Mouse (Mus musculus) forebrain, postnatal 0 days (tissue): Measurements from ENCODE around the gene Rap1gap2. TPM values are rescaled to one million over a fixed set of nuclear protein-coding genes. Genes with fewer than 3 reads are reported as not detected.

Source experiments
- ATAC-seq: fragments of 200-750 bp; cut with Nextera tagmentation; 2 replicates; pipeline ENCODE4 v1.8.0; 2017; ENCODE audit warnings: mild to moderate bottlenecking, moderate library complexity
- DNase-seq: peaks from one replicate; pipeline ENCODE4 v3.0.0-alpha.2; 2015
- H3K27ac ChIP-seq: fragments of 300-500 bp; sonication (generic); 2 replicates; pipeline ENCODE4 v1.5.1; 2014; ENCODE audit warnings: low read depth, mild to moderate bottlenecking, antibody characterized with exemption, low read length, moderate library complexity, mixed read lengths
- H3K27me3 ChIP-seq: fragments of 300-500 bp; sonication (generic); 2 replicates; pipeline ENCODE4 v1.6.1; 2014; ENCODE audit warnings: mild to moderate bottlenecking, low read length, mixed read lengths; ENCODE audit not compliant: insufficient read depth
- H3K36me3 ChIP-seq: fragments of 300-500 bp; sonication (generic); 2 replicates; pipeline ENCODE4 v1.6.1; 2014; ENCODE audit warnings: mild to moderate bottlenecking, moderate library complexity; ENCODE audit not compliant: insufficient read depth
- H3K4me1 ChIP-seq: fragments of 300-500 bp; sonication (generic); 2 replicates; pipeline ENCODE4 v1.6.1; 2014; ENCODE audit warnings: antibody characterized with exemption; ENCODE audit not compliant: insufficient read depth
- H3K4me2 ChIP-seq: fragments of 300-500 bp; sonication (generic); 2 replicates; pipeline ENCODE4 v1.6.1; 2014; ENCODE audit warnings: low read depth, mild to moderate bottlenecking, moderate library complexity
- H3K4me3 ChIP-seq: fragments of 300-500 bp; sonication (generic); 2 replicates; pipeline ENCODE4 v1.5.1; 2014; ENCODE audit warnings: low read depth, low read length, mixed read lengths
- H3K9ac ChIP-seq: fragments of 300-500 bp; sonication (generic); 2 replicates; pipeline ENCODE4 v1.6.1; 2014; ENCODE audit warnings: mild to moderate bottlenecking
- H3K9me3 ChIP-seq: fragments of 300-500 bp; sonication (generic); 2 replicates; pipeline ENCODE4 v1.6.1; 2016; ENCODE audit warnings: low read length
- CTCF ChIP-seq: sonication (generic); IDR thresholded peaks from 2 replicates; pipeline ENCODE4 v1.5.1; 2016; ENCODE audit warnings: antibody characterized with exemption, control low read depth, low read depth
- WGBS: fragments of 180-500 bp; shearing (Covaris S2); extraction: QIAGEN DNeasy Blood & Tissue Kit; methylation state at CpG from one replicate; pipeline ENCODE4 v1.1.7; 2014; 5-methylcytosine and 5-hydroxymethylcytosine counted together
- polyA plus RNA-seq: library from polyadenylated mRNA; unstranded; fragments of >200 nt; fragmentation: Nextera tagmentation; extraction: Ambion mirVana; gene quantifications from 2 replicates; pipeline ENCODE4 v1.2.1, GENCODE M21; 2015
- total RNA-seq: library from RNA; depleted of rRNA; stranded (reverse); fragments of >200 nt; gene quantifications from 2 replicates; pipeline ENCODE4 v1.2.3, GENCODE M21; 2014

The Rap1gap2 gene
- total and polyA plus RNA-seq, 2 experiments from 2014 or later = 12.2 to 43.7 TPM

- Histone ChIP-seq H3K9ac (peak overlapping the region; percentile 70), H3K4me3 (peak overlapping the region; percentile 51), H3K4me1 (peaks cover 5% of the 10 kb centered on the region; the same call in 1 of the 2 replicates), H3K36me3 (peaks cover 6% of the 10 kb centered on the region), H3K9me3 (no peaks in the 10 kb centered on the region), H3K27me3 (no peaks in the 10 kb centered on the region), H3K27ac (peak overlapping the region; percentile 81), H3K4me2 (peak overlapping the region; percentile 87)
- 2% methylated on average over 78 of the region's 86 CpGs for WGBS
- peak; percentile 64 for TF ChIP-seq CTCF
- DNase-seq (peak; percentile 74), ATAC-seq (peak; percentile 86)
These were observed 27.5 kb upstream of the Rap1gap2 start for GRCm38 (mm10) chr11:74637971-74638790.

- H3K9ac ChIP-seq = peak overlapping the region; percentile 70
- ATAC-seq (no peak), DNase-seq (no peak)
- H3K27me3 ChIP-seq = no peaks in the 10 kb centered on the region
- H3K36me3 ChIP-seq = peaks cover 6% of the 10 kb centered on the region
- peak overlapping the region; percentile 51 for H3K4me3 ChIP-seq
- no peaks in the 10 kb centered on the region for H3K9me3 ChIP-seq
- H3K4me2 ChIP-seq = peak overlapping the region; percentile 87
- WGBS = 21% methylated on average over 8 of the region's 8 CpGs
- H3K27ac ChIP-seq = peak overlapping the region; percentile 81
- H3K4me1 ChIP-seq = peaks cover 5% of the 10 kb centered on the region; the same call in 1 of the 2 replicates
- no peak for TF ChIP-seq CTCF
These were observed 26.8 kb upstream of the Rap1gap2 start for GRCm38 (mm10) chr11:74637486-74637885.

DNA sequence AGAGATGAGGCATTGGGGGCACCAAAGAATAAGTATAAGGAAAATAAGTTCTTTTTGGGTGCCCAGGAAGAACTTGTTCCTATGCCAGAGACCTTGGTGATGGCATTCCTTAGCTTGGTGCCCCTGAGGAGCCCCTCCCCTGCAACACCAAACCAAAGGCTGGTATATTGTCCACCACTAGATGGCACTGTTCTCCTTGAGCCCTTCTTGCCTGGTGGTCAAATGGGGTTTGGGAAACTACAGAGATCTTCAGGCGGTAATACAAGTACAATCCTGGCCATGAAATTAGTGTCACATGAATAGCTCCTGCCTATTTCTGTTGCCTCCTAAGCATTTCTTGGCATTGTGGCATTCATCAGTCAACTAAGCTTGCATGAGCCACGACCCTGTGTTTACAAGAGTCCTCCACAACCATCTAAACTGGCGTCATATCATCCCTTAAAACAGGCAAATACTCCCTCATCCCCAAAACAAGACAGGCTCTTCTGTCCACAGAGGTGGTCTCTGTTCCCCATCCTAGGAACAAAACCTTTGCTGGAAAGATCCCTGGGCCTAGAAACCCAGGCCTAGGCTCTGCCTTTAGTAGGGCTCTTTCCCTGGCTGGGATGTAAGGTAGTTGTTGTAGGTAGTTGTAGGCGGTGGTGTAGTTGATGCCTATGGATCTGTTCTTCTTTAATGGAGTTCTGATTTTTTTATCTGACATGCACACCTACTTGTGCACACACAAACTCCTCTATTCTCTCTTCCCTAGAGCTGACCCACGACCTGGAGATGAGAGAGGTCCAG, 24.0 kb upstream of the Rap1gap2 start:
- 62% methylated on average over 5 of the region's 5 CpGs for WGBS
- peak; percentile 91 for TF ChIP-seq CTCF
- H3K4me1 ChIP-seq = peaks cover 5% of the 10 kb centered on the region; the same call in 1 of the 2 replicates

GRCm38 (mm10) chr11:74631880-74632789, 21.4 kb upstream of the Rap1gap2 start:
- ATAC-seq (no peak), DNase-seq (no peak)
- no peak for TF ChIP-seq CTCF
- Histone ChIP-seq H3K27ac (no peak overlapping the region), H3K27me3 (no peaks in the 10 kb centered on the region), H3K36me3 (peaks cover 21% of the 10 kb centered on the region), H3K9ac (no peak overlapping the region), H3K9me3 (no peaks in the 10 kb centered on the region), H3K4me3 (no peak overlapping the region), H3K4me1 (no peaks in the 10 kb centered on the region), H3K4me2 (no peak overlapping the region)
- WGBS = 71% methylated on average over 7 of the region's 7 CpGs

More for the DNA sequence above, 24.0 kb upstream of the Rap1gap2 start:
- Histone ChIP-seq H3K36me3 (peaks cover 15% of the 10 kb centered on the region), H3K27me3 (no peaks in the 10 kb centered on the region), H3K27ac (no peak overlapping the region), H3K9ac (no peak overlapping the region), H3K4me3 (no peak overlapping the region), H3K4me2 (no peak overlapping the region), H3K9me3 (no peaks in the 10 kb centered on the region)
- ATAC-seq (no peak), DNase-seq (peak; percentile 78)

GRCm38 (mm10) chr11:74627481-74627880, 16.8 kb upstream of the Rap1gap2 start:
- no peak for TF ChIP-seq CTCF
- H3K4me3 ChIP-seq = no peak overlapping the region
- ATAC-seq (no peak), DNase-seq (no peak)
- H3K9me3 ChIP-seq = no peaks in the 10 kb centered on the region
- peaks cover 30% of the 10 kb centered on the region for H3K36me3 ChIP-seq
- no peak overlapping the region for H3K27ac ChIP-seq
- WGBS = 91% methylated on average over 3 of the region's 3 CpGs
- H3K27me3 ChIP-seq = no peaks in the 10 kb centered on the region
- H3K4me1 ChIP-seq = no peaks in the 10 kb centered on the region
- no peak overlapping the region for H3K9ac ChIP-seq
- H3K4me2 ChIP-seq = no peak overlapping the region

DNA sequence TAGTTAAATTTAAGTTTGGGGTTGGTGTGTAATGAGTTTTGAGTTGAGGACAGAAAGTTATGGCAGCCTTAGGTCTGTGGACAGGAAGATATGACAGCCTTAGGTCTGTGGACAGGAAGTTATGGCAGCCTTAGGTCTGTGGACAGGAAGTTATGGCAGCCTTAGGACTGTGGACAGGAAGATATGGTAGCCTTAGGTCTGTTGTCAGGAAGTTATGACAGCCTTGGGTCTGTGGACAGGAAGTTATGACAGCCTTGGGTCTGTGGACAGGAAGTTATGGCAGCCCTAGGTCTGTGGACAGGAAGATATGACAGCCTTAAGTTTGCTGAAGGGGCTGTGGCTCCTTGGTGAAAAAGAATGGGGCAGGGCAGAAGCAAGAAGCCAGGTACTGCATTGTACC, 14.6 kb upstream of the Rap1gap2 start:
- Histone ChIP-seq H3K9ac (no peak overlapping the region), H3K4me1 (no peaks in the 10 kb centered on the region; the same call in 1 of the 2 replicates), H3K36me3 (peaks cover 25% of the 10 kb centered on the region), H3K4me2 (no peak overlapping the region), H3K9me3 (no peaks in the 10 kb centered on the region), H3K27ac (no peak overlapping the region), H3K4me3 (no peak overlapping the region), H3K27me3 (no peaks in the 10 kb centered on the region)
- ATAC-seq (no peak), DNase-seq (no peak)
- TF ChIP-seq CTCF = no peak
